Mouse (Mus musculus) neural tube, embryonic 13.5 days (tissue): ENCODE results near the gene Notum. TPM values are rescaled to one million over a fixed set of nuclear protein-coding genes. Genes with fewer than 3 reads are reported as not detected.

Experiments
- ATAC-seq: fragments of 200-750 bp; cut with Nextera tagmentation; 2 replicates; pipeline ENCODE4 v1.8.0; 2017; ENCODE audit warnings: low read depth, mild to moderate bottlenecking, moderate TSS enrichment, moderate library complexity
- H3K27ac ChIP-seq: fragments of 300-500 bp; sonication (generic); replicated peaks from 2 replicates; pipeline ENCODE4 v1.5.1; 2015; ENCODE audit warnings: moderate library complexity, mild to moderate bottlenecking, inconsistent platforms
- H3K27me3 ChIP-seq: fragments of 300-500 bp; sonication (generic); 2 replicates; pipeline ENCODE4 v1.6.1; 2015; ENCODE audit warnings: mild to moderate bottlenecking, inconsistent platforms
- H3K36me3 ChIP-seq: fragments of 300-500 bp; sonication (generic); 2 replicates; pipeline ENCODE4 v1.6.1; 2015; ENCODE audit warnings: mild to moderate bottlenecking, inconsistent platforms
- H3K4me1 ChIP-seq: fragments of 300-500 bp; sonication (generic); replicated peaks from 2 replicates; pipeline ENCODE4 v1.6.1; 2015; ENCODE audit warnings: inconsistent platforms
- H3K4me2 ChIP-seq: fragments of 300-500 bp; sonication (generic); 2 replicates; pipeline ENCODE4 v1.6.1; 2015; ENCODE audit warnings: inconsistent platforms, mild to moderate bottlenecking, moderate library complexity
- H3K4me3 ChIP-seq: fragments of 300-500 bp; sonication (generic); 2 replicates; pipeline ENCODE4 v1.5.1; 2015; ENCODE audit warnings: mild to moderate bottlenecking, inconsistent platforms
- H3K9ac ChIP-seq: fragments of 300-500 bp; sonication (generic); 2 replicates; pipeline ENCODE4 v1.6.1; 2015; ENCODE audit warnings: moderate library complexity, mild to moderate bottlenecking, inconsistent platforms
- H3K9me3 ChIP-seq: fragments of 300-500 bp; sonication (generic); 2 replicates; pipeline ENCODE4 v1.6.1; 2016; ENCODE audit warnings: inconsistent platforms
- WGBS: fragments of 180-500 bp; shearing (Covaris S2); methylation state at CpG from one replicate; pipeline ENCODE4 v1.1.7; 2015; 5-methylcytosine and 5-hydroxymethylcytosine counted together
- polyA plus RNA-seq: library from polyadenylated mRNA; unstranded; fragments of >200 nt; fragmentation: Nextera tagmentation; extraction: Ambion mirVana; gene quantifications from 2 replicates; pipeline ENCODE4 v1.2.1, GENCODE M21; 2015

Notum gene
- polyA plus RNA-seq, 1 experiment from 2014 or later = 2.7 TPM

DNA sequence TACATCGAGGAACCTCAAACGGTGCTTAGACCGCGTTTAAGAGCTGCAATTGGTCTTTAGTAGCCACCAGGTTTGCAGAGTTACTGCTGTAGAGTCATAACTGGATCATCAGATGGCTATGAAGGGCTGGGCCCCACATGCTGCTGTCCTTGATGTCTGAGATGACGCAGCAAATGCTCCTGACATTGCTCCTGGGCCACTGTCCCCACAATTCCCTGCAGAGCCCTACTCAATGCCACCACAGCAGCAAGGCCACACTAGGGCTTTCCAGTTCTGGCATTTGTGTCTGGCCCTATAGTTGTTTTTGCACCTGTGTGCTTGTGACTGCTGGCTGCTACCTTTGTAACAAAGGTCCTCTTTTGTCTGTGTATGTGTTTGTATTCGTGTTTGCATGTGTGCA lies 38.2 kb downstream of the Notum start:
- ATAC-seq = no peak
- no peaks in the 10 kb centered on the region for H3K9me3 ChIP-seq
- H3K4me2 ChIP-seq = no peak overlapping the region
- no peak overlapping the region for H3K9ac ChIP-seq
- H3K27me3 ChIP-seq = no peaks in the 10 kb centered on the region
- H3K36me3 ChIP-seq = peaks cover 66% of the 10 kb centered on the region
- H3K27ac ChIP-seq = no peak overlapping the region
- no peak overlapping the region for H3K4me3 ChIP-seq
- peaks cover 26% of the 10 kb centered on the region for H3K4me1 ChIP-seq
- 94% methylated on average over 6 of the region's 6 CpGs for WGBS

DNA sequence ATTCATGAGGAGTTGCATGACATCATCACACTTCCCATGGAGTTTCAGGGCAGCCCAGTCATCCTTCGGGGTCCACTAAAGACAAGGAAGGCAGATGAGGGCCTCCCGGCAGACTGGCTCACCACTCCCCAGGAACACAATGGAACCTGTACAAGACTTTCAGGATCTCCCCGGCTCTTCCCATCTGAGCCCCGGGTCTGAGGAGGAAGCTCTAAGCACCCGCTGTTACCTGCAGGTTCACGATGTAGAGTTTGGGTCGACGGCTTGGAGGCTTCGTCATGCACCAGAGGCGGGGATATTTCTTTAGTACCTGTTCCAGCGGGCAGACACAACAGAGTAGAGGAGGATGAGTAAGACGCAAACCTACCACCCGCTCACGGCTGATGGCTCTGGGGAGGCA lies 40.8 kb downstream of the Notum start:
- Histone ChIP-seq H3K27ac (no peak overlapping the region), H3K9ac (no peak overlapping the region), H3K9me3 (no peaks in the 10 kb centered on the region), H3K4me2 (no peak overlapping the region), H3K36me3 (peaks cover 57% of the 10 kb centered on the region), H3K27me3 (no peaks in the 10 kb centered on the region), H3K4me3 (no peak overlapping the region), H3K4me1 (peaks cover 40% of the 10 kb centered on the region)
- ATAC-seq = no peak
- 93% methylated on average over 14 of the region's 14 CpGs for WGBS

DNA sequence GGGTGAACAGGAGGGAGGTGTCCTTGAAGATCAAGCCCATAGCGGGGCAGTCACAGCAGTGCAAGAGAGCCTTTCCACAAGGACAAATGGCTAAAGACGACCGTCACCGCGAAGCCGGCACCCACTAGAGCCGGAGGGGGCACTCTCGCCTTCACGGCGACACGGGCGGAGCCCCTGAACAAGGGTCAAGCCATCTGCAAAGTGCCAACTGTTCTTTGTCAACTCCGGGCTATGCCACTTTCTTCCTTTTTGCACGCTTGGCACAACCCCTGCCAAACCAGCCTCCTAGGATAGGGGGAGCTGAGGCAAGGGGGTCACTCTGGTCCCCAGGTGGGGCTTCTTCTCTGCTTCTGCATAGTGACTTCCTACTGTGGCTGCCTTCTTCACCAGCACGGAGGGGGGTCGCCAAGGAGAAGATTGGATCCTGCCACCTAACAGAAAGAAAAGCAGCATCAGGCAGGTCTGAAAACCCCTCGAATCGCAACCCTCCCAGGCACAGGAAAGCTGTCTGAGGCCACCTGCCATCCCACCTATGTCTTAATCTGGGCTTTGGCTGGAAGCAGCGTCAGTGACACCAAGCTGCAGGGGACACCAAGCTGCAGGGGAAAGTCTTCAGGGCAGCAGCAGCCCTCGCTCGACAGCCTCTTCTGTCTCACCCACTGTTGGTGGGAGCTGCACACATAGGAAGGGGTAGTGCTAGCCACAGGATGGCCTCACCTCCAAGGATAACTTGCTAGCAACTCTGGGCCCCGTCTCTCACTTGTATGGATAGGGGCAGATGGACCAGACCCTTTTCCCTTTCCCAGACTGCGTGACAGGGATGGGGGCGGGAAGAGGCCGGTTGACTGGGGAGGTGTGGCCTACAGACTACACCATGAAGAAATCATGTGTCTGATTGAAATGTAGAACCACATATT lies 42.1 kb downstream of the Notum start:
- H3K9ac ChIP-seq = no peak overlapping the region
- no peak for ATAC-seq
- H3K27me3 ChIP-seq = no peaks in the 10 kb centered on the region
- WGBS = 92% methylated on average over 25 of the region's 25 CpGs
- H3K27ac ChIP-seq = 0 out of 2 replicates have a peak overlapping the region, but pooled peaks have one; percentile 42
- no peaks in the 10 kb centered on the region for H3K9me3 ChIP-seq
- no peak overlapping the region for H3K4me2 ChIP-seq
- H3K36me3 ChIP-seq = peaks cover 65% of the 10 kb centered on the region
- peak overlapping the region; percentile 63; the same call in 1 of the 2 replicates for H3K4me3 ChIP-seq
- peaks cover 35% of the 10 kb centered on the region for H3K4me1 ChIP-seq

DNA sequence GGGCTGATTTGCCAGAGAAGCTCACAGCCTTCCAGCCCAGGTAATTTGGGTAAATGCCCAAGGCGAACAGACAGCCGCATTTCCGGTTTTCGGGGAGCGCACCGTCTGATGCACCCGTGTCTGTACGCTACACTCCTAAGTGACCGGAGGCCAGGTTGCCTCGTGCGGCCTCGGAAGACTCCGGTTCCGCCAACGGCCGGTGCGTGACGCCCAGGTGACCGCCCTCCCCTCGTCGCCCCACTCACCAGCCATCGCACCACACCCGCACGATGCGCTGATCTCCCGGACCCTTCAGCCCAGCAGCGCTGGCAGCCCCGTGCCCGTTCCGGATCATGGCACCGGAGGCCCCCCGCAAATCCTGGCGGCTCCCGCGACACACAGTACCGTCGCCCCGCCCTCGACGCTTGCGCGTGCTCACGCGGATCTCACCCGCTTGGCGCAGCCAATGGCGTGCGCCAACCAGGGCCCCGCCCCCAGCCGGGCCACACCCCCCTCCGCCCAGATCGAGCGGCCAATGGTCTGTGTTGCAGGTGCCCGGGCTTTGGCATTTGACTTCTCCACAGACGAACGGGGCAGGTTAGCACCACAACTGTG lies 43.4 kb downstream of the Notum start, which contains the start of gene Pcyt2:
TSS of gene Pcyt2 (minus strand) at position 418 of the 594 bp plus-strand sequence.
- H3K4me1 ChIP-seq = peaks cover 29% of the 10 kb centered on the region
- H3K9ac ChIP-seq = peak within 1 kb of the TSS; percentile 81
- peak within 1 kb of the TSS; percentile 63 for H3K4me3 ChIP-seq
- peak within 1 kb of the TSS; percentile 81 for H3K27ac ChIP-seq
- peaks cover 69% of the 10 kb centered on the region for H3K36me3 ChIP-seq
- no peaks in the 10 kb centered on the region for H3K27me3 ChIP-seq
- WGBS = 1% methylated on average over 56 of the region's 56 CpGs
- ATAC-seq = peak; percentile 96
- H3K4me2 ChIP-seq = peak within 1 kb of the TSS; percentile 65
- no peaks in the 10 kb centered on the region for H3K9me3 ChIP-seq

DNA sequence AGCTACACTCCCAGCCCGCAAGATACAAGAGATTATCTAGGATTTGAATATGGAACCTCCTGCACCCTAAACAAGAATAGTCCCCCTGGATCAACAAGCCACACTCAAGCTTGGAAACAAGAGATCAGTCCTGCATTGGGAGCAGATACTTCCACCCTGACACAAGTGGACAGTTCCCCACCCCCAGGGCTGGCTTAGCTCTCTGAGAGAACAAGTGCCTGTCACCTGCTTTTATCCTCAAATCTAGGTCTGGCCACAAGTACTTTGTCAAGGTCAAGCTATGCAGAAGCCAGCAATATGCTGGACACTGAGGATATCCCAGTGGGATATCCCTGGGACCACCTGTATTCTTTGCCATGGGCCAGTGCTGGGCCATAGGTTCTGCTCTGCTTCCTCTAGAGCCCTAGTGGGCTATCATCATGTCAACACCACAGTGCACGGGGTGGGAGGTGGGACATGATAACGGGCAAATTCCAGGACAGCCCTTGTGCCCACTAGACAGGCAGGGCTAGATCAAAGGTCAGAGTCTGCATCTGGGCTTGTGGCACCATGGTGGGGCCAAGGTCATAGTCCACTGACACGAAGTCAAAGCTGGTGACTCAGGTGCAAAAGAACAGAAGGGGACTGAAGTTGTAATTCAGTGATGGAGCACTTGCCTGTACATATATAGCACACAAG lies 44.2 kb downstream of the Notum start:
- Histone ChIP-seq H3K27ac (peak overlapping the region; percentile 81), H3K4me2 (peak overlapping the region; percentile 65), H3K9ac (peak overlapping the region; percentile 81), H3K27me3 (no peaks in the 10 kb centered on the region), H3K4me3 (peak overlapping the region; percentile 63), H3K9me3 (no peaks in the 10 kb centered on the region), H3K36me3 (peaks cover 69% of the 10 kb centered on the region), H3K4me1 (peaks cover 29% of the 10 kb centered on the region)
- no peak for ATAC-seq
- WGBS = 58% methylated on average over 4 of the region's 4 CpGs

DNA sequence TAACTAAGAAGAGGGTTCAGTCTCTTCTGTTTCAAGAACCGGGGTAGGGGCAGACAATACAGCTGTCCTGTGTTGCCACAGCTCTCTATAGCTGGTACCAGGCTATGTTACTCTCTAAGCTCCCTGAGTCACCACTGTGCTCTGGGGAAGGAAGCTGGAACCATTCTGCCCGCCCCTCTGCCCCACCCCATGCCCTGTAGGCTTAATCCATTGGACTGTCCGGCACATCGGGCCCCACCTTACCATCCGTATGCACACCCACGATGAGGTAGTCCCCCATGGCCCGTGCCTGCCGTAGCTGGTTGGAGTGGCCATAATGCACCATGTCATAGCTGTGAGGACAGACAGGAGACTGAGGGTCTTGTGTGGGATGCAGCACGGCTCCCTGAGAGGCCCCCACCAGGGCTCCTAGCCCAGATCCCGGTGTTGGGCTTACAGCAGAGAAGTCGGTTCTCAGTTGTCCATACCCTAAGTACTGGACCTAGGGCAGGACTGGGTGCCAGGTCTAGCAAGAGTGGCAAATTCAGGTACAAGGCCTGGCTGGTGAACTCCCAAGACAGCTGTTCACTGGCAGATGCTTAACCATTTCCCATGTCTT lies 45.3 kb downstream of the Notum start:
- Histone ChIP-seq H3K27ac (no peak overlapping the region), H3K4me2 (0 out of 2 replicates have a peak overlapping the region, but pooled peaks have one; percentile 5), H3K36me3 (peaks cover 69% of the 10 kb centered on the region), H3K4me3 (no peak overlapping the region), H3K27me3 (no peaks in the 10 kb centered on the region), H3K9ac (0 out of 2 replicates have a peak overlapping the region, but pooled peaks have one; percentile 34), H3K4me1 (peaks cover 29% of the 10 kb centered on the region), H3K9me3 (no peaks in the 10 kb centered on the region)
- WGBS = 87% methylated on average over 11 of the region's 11 CpGs
- no peak for ATAC-seq

DNA sequence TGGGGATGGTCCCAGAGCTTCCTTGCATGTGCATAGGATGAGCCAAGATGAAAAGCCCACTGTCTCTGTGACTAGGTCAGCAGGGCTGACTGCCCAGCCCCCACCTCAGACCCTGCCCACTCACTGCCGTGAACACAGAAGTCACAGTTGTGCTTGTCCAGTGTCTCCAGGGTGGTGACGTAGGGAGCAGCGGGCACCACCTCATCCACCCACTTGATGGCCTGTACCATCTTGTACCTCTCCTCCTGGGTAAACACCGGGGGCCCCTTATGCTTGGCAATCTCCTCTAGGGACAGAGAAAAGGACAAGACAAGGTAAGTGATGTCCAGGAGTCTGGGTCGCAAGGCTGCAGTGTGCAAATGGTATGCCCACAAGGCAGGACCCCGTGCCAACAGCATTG lies 45.8 kb downstream of the Notum start:
- H3K9ac ChIP-seq = 0 out of 2 replicates have a peak overlapping the region, but pooled peaks have one; percentile 34
- WGBS = 92% methylated on average over 6 of the region's 6 CpGs
- H3K27me3 ChIP-seq = no peaks in the 10 kb centered on the region
- peaks cover 69% of the 10 kb centered on the region for H3K36me3 ChIP-seq
- no peaks in the 10 kb centered on the region for H3K9me3 ChIP-seq
- H3K27ac ChIP-seq = no peak overlapping the region
- ATAC-seq = no peak
- H3K4me2 ChIP-seq = no peak overlapping the region
- peaks cover 29% of the 10 kb centered on the region for H3K4me1 ChIP-seq
- H3K4me3 ChIP-seq = no peak overlapping the region

DNA sequence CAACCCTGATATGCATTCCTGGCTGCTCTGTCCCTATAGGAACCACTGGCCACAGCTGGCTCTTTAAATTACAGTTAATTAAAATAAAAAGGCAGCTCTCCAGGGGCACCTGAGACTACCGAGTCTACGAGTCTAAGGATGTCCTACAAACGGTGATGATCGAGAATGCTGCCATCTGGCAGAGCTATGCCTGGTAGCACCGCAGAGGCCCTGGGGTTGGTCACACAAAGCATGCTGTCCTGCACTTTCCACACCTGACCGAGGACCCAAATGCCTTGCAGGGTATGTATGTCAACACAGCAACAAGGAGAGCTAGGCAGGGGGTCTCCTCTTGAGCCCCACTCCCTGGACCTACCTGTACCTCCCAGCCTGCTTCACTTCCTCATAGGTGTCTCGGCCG lies 47.0 kb downstream of the Notum start:
- Histone ChIP-seq H3K4me3 (no peak overlapping the region), H3K4me1 (peaks cover 33% of the 10 kb centered on the region), H3K36me3 (peaks cover 63% of the 10 kb centered on the region), H3K27ac (no peak overlapping the region), H3K4me2 (no peak overlapping the region), H3K9ac (no peak overlapping the region), H3K27me3 (peaks cover 9% of the 10 kb centered on the region), H3K9me3 (no peaks in the 10 kb centered on the region)
- 66% methylated on average over 8 of the region's 8 CpGs for WGBS
- ATAC-seq = no peak

DNA sequence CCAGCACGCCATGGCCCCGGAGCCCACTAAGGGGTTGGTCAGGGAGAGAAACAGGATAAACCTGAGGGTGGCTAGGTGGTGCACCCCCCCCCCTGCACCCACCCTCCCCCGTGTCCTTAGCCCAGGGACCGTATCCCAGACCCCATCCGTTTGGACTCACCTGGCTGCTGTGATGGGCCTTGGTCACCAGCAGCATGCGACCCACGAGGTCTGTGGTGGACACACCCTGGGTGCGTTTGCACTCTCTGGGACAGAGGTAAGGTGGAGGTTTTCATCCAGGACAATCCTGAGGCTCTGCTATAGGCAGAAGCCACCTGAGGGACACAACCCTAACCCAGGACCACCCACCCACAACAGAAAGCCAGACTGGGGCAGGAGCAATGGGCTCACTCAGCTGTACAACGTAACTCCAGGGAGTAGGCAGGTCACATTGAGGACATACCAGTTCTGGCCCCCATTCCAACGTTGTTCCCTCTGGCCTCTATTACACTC lies 47.4 kb downstream of the Notum start:
- no peaks in the 10 kb centered on the region for H3K9me3 ChIP-seq

DNA sequence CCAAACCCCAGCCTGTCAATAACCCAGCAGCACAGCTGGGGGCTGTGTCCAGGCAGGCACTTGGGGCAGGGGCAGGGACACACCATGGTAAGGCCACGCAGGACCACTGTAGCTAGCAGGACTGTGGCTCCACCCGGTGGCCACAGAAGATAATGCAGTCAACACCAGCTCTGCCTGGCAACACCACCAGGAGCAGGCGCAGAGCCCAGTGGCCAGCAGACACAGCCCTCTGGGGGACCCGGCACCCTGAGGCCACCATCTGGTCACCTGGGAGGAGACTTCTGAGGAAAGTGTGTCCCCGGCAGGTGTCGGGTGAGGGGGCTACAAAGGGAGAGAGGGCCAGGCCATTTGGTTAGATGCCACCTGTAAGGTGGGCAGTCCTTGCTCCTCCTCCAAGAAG lies 48.2 kb downstream of the Notum start:
- no peak overlapping the region for H3K27ac ChIP-seq
- no peaks in the 10 kb centered on the region for H3K9me3 ChIP-seq
- H3K4me2 ChIP-seq = no peak overlapping the region
- peaks cover 40% of the 10 kb centered on the region for H3K4me1 ChIP-seq
- no peak for ATAC-seq
- no peak overlapping the region for H3K4me3 ChIP-seq
- peaks cover 13% of the 10 kb centered on the region for H3K27me3 ChIP-seq
- H3K9ac ChIP-seq = no peak overlapping the region
- WGBS = 55% methylated on average over 6 of the region's 6 CpGs
- H3K36me3 ChIP-seq = peaks cover 53% of the 10 kb centered on the region

More for the DNA sequence above, 47.4 kb downstream of the Notum start:
- peaks cover 58% of the 10 kb centered on the region for H3K36me3 ChIP-seq
- no peak overlapping the region for H3K27ac ChIP-seq
- H3K27me3 ChIP-seq = peaks cover 13% of the 10 kb centered on the region
- no peak overlapping the region for H3K4me3 ChIP-seq
- no peak overlapping the region for H3K4me2 ChIP-seq
- no peak for ATAC-seq
- H3K9ac ChIP-seq = no peak overlapping the region
- peaks cover 38% of the 10 kb centered on the region for H3K4me1 ChIP-seq
- WGBS = 86% methylated on average over 10 of the region's 10 CpGs

DNA sequence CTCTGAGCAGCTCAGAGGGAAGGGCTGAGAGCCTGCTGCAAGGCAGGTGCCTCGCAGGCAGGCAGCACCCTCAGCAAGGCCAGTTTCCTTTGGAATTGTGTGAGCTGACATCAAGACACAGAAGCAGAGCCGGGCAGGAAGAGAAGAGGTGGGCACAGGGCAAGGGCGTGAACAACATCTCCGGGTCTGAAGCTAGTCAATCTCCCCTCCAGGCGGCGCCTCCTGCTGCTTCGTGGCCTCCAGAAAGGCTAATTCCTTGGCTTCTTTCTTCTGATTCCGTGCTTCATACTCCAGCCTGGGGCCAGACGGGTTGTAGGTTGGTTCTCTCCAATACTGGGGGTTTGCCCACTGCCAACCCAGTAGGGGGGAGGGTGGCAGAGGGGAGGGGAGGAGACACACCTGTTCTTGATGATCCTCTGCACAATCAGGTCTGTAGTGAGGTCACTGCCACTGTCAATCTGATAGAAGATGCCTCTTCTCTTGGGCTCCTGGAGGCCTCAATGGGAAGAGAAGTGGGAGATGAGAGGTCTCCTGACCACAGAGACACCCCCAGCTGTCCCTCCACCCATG lies 50.4 kb downstream of the Notum start:
- H3K27me3 ChIP-seq = peaks cover 16% of the 10 kb centered on the region
- H3K4me3 ChIP-seq = no peak overlapping the region
- 88% methylated on average over 9 of the region's 9 CpGs for WGBS
- no peak overlapping the region for H3K27ac ChIP-seq
- no peak overlapping the region for H3K4me2 ChIP-seq
- peaks cover 69% of the 10 kb centered on the region for H3K36me3 ChIP-seq
- H3K4me1 ChIP-seq = peaks cover 25% of the 10 kb centered on the region
- H3K9ac ChIP-seq = no peak overlapping the region
- no peaks in the 10 kb centered on the region for H3K9me3 ChIP-seq
- ATAC-seq = no peak
